Comparison of ENCODE assay signal across 25 mouse cellular contexts in genomic region chr16:22165556-22165955, GRCm38 (mm10).
"Had no signal": no experiment of that assay in that cellular context is flagged by ENCODE, and none has a peak within 500 bp of the region (broad histone marks: within the 10 kb centered on the region; RNA-seq: fewer than 3 reads in every experiment).

No protein-coding gene starts in this region.

- H3K4me2 ChIP-seq: heart, embryonic 13.5 days; heart, embryonic 15.5 days; hindbrain, embryonic 12.5 days; hindbrain, embryonic 14.5 days; intestine, embryonic 15.5 days; limb, embryonic 12.5 days; liver, embryonic 13.5 days; liver, embryonic 15.5 days had no signal

- H3K27me3 ChIP-seq: heart, embryonic 13.5 days; heart, embryonic 15.5 days; hindbrain, embryonic 12.5 days; intestine, embryonic 15.5 days; limb, embryonic 12.5 days had no signal

- H3K36me3 ChIP-seq: heart, embryonic 15.5 days; hindbrain, embryonic 12.5 days; intestine, embryonic 15.5 days; liver, embryonic 13.5 days; liver, embryonic 15.5 days had no signal

- H3K4me3 ChIP-seq: gastrocnemius, adult 2 months; heart, adult 2 months; heart, embryonic 13.5 days; heart, embryonic 15.5 days; hindbrain, embryonic 10.5 days; hindbrain, embryonic 12.5 days; intestine, embryonic 15.5 days; layer of hippocampus, adult 2 months; left cerebral cortex, adult 2 months; limb, embryonic 10.5 days; limb, embryonic 12.5 days; liver, embryonic 13.5 days; liver, embryonic 15.5 days had no signal

- H3K9ac ChIP-seq: heart, embryonic 13.5 days; heart, embryonic 15.5 days; hindbrain, embryonic 12.5 days; hindbrain, embryonic 14.5 days; intestine, embryonic 15.5 days; limb, embryonic 12.5 days; liver, embryonic 13.5 days; liver, embryonic 15.5 days had no signal

- ATAC-seq: hindbrain, embryonic 16.5 days; inflammation-experienced regulatory T-cells, adult 6 months; intestine, embryonic 15.5 days; intestine, postnatal 0 days had no signal

- H3K4me1 ChIP-seq: intestine, embryonic 15.5 days had no signal

- DNase-seq: gastrocnemius, adult 2 months; gastrocnemius, postnatal 10 days; gastrocnemius, postnatal 25 days; heart, adult 2 months; heart, postnatal 4 days; kidney, adult 18-20 months; kidney, adult 8-10 months; kidney, postnatal 10 days; kidney, postnatal 25 days; kidney, postnatal 4 days; liver, embryonic 13.5 days had no signal

- H3K27ac ChIP-seq: gastrocnemius, adult 2 months; heart, adult 2 months; heart, embryonic 13.5 days; heart, embryonic 15.5 days; hindbrain, embryonic 10.5 days; hindbrain, embryonic 12.5 days; hindbrain, embryonic 14.5 days; intestine, embryonic 15.5 days; layer of hippocampus, adult 2 months; left cerebral cortex, adult 2 months; limb, embryonic 10.5 days; limb, embryonic 12.5 days; liver, embryonic 13.5 days; liver, embryonic 15.5 days had no signal

- H3K9me3 ChIP-seq: heart, embryonic 13.5 days; heart, embryonic 15.5 days; hindbrain, embryonic 10.5 days; hindbrain, embryonic 12.5 days; intestine, embryonic 15.5 days; limb, embryonic 10.5 days; limb, embryonic 12.5 days; liver, embryonic 13.5 days; liver, embryonic 15.5 days had no signal
